Mouse (Mus musculus) ovary, postnatal 10 days (tissue): ENCODE measurements around the gene Esrra.

ENCODE experiments used
- DNase-seq: peaks from one replicate; pipeline ENCODE4 v3.0.0; 2022; ENCODE audit warnings: low spot score

Esrra gene

DNA sequence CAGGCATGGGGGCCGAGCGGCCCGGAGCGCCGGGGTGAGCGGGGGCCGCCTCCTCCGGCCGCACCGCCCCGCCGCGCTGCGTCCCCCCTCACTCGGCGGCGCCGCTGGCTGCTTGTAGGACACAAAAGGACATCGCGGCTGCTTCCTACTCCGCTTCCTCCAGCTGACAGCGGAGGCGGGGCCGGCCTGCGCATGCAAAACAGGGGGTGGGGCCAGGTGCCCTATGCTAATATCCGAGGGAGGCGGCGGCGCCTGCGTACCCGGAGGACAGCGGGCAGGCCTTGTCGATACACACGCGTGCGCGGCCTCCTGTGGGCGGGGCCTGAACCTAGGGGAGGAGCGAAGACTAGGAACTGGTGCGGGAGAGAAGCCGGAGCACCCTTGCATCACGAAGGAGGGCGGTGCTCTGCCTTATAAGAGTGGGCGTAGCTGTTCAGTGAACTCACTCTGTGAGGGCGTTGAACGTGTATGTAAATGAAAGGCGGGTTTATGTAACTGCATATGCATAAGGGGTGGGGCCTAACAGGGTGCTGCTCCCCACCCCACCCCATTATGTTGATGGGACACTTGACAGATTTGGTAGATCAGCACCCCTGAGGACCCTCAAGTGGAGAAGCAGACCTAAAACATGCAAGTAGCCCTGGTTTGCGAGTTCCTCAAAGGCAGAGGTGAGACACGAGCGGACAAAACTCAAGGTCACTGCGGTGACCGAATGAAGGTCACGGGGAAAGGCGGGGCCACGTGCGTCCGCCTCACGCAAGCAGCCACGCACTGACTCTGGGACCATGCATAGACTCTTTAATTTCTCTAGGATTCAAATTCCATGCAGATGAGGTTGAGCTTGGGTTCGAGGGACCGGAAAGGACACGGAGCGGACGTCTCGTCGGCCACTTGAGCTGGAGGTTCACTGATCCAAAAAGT lies at the start of gene Esrra:
Gene Esrra, minus strand, starts transcription at position 167 of the 921 bp plus-strand sequence.
- DNase-seq = peak; percentile 95

DNA sequence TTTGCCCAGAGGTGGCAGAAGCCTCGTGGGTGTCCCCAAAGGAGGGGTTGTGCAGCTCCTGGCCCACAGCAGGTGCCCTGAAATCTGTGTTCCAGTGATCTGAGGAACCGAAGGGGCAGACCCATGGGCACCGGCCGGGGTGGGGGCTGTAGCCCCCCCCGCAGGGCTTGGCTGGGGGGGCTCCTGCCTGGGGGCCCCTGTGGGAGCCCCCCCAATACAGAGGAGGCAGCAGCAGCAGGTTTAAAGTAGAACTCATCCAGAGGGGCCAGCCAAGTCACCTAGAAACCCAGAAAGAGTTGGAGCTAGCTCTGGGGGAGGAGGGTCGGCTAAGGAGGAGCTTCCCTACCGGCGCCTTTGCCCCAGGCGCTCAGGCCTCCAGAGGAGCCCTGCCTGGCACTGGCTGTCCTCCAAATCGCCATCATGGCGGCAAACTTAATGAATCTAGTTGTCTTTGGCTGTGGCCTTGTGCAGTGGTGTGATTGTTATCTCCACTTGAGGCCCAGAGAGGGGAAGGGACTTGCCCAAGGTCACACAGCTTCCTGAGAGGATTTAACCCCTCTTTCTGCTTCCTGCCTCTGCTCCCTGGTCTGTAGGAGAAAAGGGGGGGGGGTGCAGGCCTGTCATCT lies 49.0 kb upstream of the Esrra start:
- no peak for DNase-seq

DNA sequence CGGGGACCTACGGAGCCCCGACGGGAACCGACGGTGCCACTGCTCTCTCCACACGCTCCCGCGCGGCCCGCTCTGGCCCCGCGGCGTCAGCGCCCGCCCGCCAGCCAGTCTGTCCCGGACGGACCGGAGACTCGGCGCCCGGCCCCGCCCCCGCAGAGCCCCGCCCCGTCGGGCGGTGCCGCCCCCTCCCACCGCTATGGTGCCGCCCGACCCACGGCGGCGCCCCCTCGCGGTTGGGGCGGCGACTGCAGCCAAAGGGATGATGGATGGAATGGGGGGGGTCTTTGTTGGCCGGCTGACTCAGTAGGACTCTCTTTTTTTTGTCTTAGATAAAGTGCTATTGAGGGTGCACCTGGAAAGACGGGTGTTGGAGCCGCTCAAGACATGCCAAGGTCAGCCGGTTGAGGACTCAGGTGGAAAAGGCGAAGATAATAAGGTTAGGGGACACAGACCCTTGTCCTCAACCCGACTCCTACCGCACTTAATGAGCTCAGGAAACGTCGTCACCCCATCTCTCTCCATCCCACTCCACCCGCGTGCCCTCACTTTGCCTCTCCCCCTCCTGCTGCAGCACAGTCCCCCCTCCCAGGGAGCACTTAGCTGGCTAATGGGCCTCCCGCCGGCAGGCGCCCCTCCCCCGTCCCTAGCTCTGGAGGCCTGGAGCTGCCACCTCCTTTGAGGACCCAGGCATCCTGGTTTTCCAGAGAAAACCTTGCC lies 48.2 kb upstream of the Esrra start:
- no peak for DNase-seq

DNA sequence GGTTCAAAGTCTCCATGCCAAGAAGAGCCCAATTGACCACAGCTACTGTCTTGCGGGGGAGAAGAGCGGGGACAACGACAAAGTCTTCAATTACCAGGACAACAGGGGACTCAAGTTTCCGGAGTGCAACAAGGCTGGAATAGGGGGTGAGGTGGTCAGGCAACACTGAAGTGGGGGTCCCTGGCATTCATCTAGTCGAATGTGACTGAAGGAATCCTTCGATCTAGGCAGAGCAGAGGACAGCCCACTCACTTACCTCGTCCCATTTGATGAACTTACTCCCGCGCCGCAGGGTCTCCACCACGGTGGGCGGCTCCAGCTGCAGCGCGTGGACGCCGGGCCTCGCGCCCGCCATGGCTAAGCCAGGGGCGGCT lies 47.7 kb upstream of the Esrra start:
- no peak for DNase-seq

DNA sequence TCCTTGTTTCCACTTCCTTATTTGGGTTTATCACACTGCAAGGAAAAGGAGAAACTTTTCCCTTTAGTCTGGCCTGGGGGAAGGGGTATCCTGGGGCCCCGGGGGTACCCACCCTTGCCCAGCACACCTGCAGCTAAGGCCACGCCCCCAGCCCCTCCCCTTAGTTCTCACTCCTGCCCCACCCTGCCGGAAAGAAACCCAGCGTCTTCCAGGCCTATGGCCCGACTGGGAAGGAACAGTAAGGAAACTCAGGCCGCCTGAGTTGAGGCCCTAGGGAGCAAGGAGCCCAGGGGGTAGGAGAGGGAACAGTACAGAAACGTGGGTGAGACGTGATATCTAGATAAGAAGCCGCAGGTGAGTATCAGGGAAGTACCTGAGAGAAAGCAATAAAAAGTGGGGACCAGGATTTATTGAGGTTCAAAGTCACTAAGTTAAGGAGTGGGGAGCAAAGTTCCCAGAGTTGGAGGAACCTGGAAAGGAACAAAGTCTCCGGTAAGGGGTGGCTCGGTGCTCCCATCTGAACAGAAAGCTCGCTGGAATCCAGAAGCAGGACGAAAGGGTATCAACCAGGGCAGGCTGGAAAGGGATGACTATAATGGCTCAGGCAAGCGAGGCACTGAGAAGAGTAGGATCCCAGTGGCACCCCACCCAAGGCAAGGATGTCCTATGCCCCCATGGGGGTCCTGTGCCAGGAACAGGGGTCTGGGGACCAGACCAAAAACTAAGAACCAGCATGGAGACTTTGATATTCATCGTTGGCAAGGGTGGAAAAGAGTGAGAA lies 47.1 kb upstream of the Esrra start:
- no peak for DNase-seq

DNA sequence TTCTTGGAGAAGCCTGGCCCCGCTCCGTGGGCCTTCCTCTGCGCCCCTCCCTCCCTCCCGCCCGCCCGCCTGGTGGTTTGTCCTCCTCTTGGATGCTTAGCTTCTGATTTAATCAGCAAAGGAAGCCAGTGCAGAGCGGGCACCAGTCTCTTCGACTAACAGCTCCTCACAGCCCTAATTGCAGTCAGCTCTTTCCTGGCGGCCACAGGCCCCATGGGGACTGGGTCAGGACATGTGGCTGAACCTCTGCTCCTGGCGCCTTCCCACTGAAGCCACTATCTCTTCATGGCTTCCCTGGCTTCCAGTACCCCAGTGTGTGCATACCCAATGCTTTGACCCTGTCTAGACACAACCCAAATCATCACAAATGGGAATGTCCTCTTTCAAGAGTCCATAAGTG lies 34.8 kb upstream of the Esrra start:
- no peak for DNase-seq

DNA sequence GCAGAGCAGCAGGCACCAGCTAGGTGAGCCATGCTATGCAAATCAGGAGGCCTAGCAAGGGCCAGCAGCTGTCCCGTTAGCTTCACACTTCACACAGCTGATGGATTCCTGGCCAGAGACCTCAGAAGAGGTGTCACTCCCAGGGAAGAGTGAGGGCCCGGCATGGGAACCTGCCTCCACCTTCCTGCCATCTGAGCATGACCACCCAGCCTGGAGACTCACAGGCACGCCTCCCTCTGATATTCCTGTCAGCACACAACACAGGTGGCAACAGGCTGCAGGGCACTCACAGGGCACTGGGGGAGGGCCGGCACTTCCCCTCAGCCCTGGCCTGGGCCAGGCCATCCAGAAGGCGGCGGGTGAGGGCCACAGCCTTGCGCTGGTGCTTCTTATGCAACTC lies 33.8 kb upstream of the Esrra start:
- no peak for DNase-seq

DNA sequence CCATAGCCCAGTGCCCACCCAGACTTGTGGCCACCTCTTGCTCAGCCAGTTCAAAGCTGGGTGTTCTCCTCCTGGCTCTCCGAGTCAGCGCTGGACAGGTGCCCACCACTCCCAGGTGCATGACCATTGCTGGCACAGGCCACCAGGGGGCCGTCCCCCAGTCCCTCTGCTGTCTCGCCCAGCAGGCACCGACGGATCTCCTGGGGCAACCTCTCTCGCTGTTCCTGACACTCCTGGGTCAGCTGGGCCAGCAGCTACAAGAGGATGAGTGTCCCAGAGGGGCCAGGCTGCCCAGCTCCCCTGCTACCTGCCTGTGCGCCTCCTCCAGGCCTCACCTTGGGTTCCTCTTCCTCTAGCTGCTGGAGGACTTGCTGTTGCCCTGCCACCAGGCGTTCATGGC lies 32.4 kb upstream of the Esrra start:
- DNase-seq = no peak

DNA sequence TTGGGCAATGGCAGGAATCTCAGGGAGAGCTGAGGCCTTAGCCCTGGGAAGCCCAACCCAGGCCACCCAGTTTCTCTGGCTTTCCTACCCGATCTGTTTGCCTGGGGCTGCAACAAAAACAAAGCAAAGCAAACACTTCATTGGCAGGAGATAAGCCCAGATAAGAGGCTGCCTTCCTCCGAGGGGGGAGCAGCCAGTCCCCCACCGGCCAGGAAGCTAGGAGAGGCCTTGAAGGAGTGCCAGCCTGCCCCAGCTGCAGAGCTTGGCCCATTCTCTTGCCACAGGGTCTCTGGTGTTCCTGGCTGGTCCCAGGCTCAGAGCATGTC lies 31.1 kb upstream of the Esrra start:
- DNase-seq = no peak

DNA sequence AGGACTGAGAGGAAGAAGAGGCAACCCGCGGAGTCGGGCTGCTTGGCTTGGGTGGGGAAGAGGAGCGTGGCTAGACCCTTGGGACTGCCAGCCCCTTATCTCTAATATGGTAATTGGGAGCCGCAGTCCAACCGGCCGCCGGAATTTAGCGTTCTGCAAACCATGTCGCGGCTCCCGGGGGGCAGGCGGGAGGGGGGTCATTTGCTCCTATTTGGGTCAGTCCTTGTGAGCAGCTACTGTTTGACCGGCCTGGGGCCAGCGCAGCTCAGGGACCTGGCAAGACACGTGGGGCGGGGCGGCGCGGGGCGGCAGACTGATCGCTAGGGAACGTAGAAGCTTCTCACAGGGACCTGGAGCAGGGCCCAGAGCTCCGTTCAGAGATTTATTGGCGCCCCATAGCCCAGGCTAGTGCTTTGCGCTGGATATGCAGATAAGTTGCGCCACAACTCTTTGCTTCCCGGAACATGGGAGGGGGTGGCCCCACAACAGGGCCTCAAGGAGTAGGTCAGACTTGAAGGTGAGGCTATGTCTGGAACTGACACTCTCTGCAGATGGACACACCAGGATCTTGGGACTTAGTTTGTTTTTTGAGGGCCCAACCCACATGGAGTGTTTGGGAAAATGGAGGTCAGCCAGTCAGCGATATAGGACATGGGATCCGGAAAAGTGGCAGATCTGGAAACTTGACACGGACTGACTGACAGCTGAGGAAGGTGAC lies 30.5 kb upstream of the Esrra start:
- peak; percentile 60 for DNase-seq

DNA sequence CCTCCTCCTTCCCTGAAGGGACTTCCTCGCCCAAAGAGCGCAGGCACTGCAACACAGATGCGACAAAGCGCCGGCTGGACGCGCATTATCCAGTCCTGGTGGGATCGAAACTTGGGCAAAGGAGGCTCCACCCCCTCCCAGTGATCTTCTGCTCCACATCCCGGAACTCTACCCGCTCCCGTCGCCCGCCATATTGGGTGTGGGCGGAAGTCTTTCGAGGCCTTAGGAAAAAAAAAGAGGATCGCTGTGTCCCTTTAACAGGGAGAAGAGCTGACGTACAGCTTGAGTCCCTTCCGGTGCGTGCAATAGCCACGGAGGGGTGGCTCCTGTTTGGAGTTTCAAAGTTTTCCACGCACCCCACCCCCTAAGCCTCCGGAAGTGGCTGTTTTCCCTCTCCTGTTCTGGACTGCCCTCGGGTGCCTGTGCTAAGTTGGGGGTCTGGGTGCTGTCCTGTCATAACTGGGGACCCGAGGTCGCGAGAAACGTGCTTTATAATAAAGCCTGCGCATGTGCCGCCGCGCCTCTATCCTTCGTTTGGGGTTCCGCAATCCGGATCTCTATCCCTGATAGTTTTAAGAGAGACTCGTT lies 29.9 kb upstream of the Esrra start:
- peak; percentile 70 for DNase-seq

DNA sequence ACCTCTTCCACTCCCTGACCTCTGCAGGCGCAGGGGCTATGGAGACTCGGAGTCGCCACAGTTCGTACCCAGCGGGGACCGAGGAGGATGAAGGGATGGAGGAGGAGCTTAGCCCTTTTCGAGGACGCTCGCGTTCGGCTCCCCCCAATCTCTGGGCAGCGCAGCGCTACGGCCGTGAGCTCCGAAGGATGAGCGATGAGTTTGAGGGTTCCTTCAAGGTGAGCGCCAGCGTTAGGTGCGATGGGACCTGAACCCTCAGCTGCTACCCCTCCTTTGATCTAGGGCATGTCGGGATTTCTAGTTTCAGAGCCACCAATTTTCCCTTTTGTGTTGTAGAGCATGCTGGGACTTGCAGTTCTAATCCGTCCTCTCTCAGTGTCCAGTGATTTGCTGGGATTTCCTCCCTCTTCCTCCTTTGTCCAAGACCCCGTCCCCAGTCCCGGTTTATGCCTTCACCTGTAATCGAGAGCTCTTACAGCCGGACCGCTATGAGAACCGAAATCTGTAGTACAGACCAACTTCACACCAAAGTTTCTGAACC lies 29.1 kb upstream of the Esrra start:
- DNase-seq = peak; percentile 52

DNA sequence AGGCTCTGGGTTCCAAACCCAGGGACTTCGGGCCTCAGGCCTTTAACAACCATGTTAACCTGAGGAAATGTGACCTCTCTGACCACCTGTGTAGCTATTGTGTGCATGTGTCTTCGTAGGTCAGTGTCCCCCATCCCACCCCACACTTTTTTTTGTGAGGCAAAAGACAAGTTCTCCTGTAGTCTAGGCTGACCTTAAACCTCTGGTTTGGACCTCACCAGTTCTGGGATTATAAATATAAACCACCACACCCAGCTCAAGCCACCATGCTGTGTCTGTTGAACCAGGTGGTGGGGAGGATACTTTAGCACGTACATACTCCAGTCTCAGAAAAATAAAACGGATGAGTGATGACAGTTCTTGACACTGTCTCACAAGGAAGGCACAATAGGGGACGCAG lies 28.3 kb upstream of the Esrra start:
- DNase-seq = no peak

DNA sequence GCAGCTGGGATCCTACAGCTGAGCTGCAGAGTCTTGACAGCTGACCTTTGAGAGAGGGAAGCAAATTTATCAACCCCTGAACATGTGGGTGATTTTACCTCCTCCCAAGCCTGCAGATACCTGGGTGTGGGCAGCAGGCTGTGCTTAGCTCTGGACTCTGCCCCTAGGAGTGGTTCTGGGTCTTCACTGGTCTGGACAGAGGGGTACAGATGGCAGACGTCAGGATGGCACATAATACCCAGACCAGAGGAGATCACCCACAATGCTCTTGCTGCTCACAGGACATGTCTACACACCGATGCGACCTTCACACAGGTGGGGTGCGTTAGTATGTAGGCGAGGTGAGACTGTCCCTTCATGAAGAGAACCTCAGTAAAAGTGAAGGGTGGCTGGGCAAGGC lies 27.9 kb upstream of the Esrra start:
- no peak for DNase-seq

DNA sequence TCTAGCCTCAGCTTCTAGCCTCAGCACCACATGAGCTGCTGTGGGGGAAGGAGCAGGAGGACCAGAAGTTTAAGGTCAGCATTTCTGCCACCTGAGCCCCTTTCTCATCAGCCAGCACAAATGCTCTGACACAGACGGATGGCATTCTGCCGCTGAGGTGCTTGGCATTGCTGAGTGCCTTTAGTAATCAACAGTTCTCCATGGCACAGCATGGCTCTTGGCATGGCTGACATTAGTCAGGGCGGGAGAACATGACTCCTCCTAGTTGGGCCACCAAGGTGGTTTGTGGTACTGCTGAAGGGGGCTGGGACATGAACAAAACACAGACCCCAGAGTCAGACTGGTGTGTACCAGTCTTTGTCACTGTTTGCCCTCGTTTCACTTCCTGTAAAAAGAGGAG lies 26.6 kb upstream of the Esrra start:
- DNase-seq = no peak

DNA sequence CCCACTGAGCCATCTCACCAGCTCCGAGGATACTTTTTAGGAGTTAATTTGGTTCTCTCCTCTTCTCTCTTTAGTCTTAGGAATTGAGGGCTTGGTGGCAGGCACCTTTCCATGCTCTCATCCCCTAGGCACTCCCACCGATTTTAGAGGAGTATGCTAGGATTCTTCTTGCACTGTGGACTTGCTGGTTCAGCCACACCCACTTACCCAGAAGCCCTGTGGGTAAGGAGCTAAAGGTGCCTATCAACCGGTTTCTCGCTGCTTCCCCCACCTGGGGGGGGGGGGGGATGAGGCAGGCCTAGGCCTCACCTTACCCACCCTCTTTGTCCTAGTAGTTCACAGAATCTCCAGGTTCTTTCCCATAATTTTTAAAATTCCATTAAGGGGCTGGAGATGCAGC lies 26.1 kb upstream of the Esrra start:
- no peak for DNase-seq

DNA sequence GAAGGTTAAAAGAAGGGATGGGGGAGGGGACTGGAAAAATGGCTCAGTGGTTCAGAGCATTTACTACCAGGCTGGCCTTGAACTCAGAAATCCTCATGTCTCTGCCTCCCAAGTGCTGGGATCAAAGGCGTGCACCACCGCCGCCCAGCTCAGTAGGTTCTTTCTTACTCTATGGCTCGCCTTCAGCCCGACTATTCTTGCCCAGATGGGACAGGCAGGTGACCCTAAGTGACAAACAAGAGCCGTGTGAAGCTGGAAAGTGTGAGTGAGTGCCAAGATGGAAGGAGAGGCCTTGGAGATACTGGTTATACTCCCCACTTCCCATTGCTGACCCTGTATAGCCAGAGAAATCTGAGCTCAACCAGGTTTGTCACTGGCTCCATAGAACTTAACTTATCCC lies 22.1 kb upstream of the Esrra start:
- DNase-seq = no peak

DNA sequence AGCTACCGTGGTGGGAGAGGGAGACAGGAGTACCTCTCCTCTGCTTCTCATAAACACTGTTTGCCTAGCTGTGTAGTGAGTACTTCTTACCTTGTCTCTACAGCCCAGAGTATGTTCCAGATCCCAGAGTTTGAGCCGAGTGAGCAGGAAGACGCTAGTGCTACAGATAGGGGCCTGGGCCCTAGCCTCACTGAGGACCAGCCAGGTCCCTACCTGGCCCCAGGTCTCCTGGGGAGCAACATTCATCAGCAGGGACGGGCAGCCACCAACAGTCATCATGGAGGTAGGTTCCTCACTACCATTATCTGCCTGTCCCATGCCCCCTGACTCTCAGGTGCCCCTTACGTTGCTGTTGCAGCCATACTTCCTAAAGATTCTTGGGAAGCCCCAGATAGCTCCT lies 21.2 kb upstream of the Esrra start:
- no peak for DNase-seq

DNA sequence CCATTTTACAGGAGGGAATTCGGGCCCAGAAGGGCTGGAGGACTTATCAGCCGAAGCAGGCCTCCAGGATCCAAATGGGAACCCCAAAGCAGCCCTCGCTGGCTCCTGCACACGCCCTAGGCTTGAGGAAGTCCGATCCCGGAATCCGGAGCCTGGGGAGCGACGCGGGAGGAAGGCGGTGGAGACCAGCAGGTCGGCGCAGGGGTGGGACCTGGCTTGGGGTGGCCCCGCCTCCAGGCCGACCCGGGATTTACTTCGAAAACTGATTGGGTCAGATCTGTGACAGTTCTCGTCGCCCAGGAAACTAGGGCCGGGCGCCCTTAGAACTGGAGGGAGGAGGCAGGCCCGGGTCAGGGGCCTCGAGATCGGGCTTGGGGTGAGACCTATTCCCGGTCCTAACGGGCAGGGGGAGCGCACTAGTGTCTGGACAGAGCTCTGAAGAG lies 20.7 kb upstream of the Esrra start, which contains the start of gene Gpr137:
Gene Gpr137, minus strand, starts transcription at position 232 of the 443 bp plus-strand sequence.
- peak; percentile 78 for DNase-seq

DNA sequence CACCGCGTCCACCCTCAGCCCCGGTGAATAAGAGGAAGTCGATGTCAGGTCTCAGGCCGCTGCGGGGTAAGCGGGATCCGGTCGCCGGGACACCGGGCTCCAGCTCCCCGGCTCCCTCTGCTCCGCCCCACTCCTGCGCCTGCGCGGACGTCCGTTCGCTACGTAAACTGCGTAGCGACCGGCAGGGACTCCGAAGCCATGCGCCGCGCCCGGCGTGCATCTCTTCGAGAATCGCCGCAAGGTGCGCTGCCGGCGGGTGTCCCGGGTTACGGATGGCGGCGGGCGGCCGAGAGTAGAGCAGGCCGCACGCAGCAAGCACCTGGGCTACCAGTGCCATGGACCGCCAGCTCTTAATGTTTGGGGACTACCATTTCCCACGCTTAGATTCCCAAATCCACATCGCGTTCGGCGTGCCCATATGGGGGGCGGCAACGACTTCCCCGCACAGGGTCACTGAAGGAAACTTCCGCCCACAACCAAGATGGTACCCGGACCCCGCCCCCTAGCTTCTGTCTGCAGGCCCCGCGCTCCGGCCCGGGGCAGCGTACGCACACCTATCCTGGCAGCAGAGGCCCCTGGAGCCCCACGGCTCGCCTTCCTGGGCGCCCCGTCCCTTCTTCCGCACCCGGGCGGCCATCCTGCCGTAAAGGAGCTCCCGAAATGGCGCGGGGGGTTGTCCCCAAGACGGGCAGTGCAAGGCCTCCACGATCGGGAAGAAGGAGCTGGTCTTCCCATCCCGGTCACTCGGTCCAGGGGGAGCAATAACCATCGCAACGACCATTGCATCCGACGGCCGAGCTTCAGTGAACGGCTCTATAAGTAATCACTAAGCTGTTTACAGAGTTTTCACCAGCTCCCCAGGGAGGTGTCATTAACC lies 20.0 kb upstream of the Esrra start, which contains the start of gene Bad:
Gene Bad, plus strand, starts transcription at position 490 of the 877 bp plus-strand sequence.
- peak; percentile 98 for DNase-seq
